In genomic region chr1:65420909-65421308, GRCm38 (mm10) we compare ENCODE assay signal across 15 mouse cellular contexts.
"Had no signal": no experiment of that assay in that cellular context is flagged by ENCODE, and none has a peak within 500 bp of the region (broad histone marks: within the 10 kb centered on the region; RNA-seq: fewer than 3 reads in every experiment).

No protein-coding gene starts in this region.

- H3K36me3 ChIP-seq: neural tube, embryonic 13.5 days; neural tube, embryonic 15.5 days; stomach, embryonic 15.5 days had no signal

- H3K27me3 ChIP-seq: neural tube, embryonic 13.5 days; neural tube, embryonic 15.5 days; stomach, embryonic 15.5 days had no signal

- DNase-seq: retina, postnatal 1 day; right cerebral cortex, adult 18-20 months; right cerebral cortex, postnatal 14 days; right cerebral cortex, postnatal 25 days; right cerebral cortex, postnatal 4 days; spleen, adult 18-20 months; thymus, adult 18-20 months; thymus, adult 2 months; thymus, postnatal 14 days; thymus, postnatal 25 days; thymus, postnatal 36 days; thymus, postnatal 4 days had no signal

- H3K4me1 ChIP-seq: neural tube, embryonic 13.5 days; neural tube, embryonic 15.5 days; stomach, embryonic 15.5 days had no signal

- H3K9me3 ChIP-seq: neural tube, embryonic 13.5 days; neural tube, embryonic 15.5 days; stomach, embryonic 15.5 days had no signal

- H3K4me3 ChIP-seq: neural tube, embryonic 13.5 days; neural tube, embryonic 15.5 days; stomach, embryonic 15.5 days had no signal
